Mouse (Mus musculus) heart, adult 2 months (tissue): ENCODE data around the gene Svbp. TPM values are rescaled to one million over a fixed set of nuclear protein-coding genes. Genes with fewer than 3 reads are reported as not detected.

Source experiments
- DNase-seq, 2 experiments: peaks; one replicate each; pipeline ENCODE4 v3.0.0; 2021
- H3K27ac ChIP-seq: fragments of 200-600 bp; 2 replicates; pipeline ENCODE4 v1.8.1; 2022
- H3K27me3 ChIP-seq: fragments of 200-500 bp; 2 replicates; pipeline ENCODE4 v1.6.1; 2012; ENCODE audit warnings: mild to moderate bottlenecking, low read length, inconsistent platforms, mixed read lengths; ENCODE audit not compliant: control insufficient read depth, insufficient read depth
- H3K36me3 ChIP-seq: fragments of 200-500 bp; 2 replicates; pipeline ENCODE4 v1.6.1; 2012; ENCODE audit warnings: low read length, inconsistent platforms; ENCODE audit not compliant: control insufficient read depth, insufficient read depth
- H3K4me1 ChIP-seq: fragments of 200-500 bp; 2 replicates; pipeline ENCODE4 v1.6.1; 2011; ENCODE audit warnings: low read length; ENCODE audit not compliant: control insufficient read depth, insufficient read depth
- H3K4me3 ChIP-seq: fragments of 200-600 bp; 2 replicates; pipeline ENCODE4 v1.8.1; 2022
- H3K79me2 ChIP-seq: fragments of 200-500 bp; replicated peaks from 2 replicates; pipeline ENCODE4 v1.6.1; 2012; ENCODE audit warnings: mild to moderate bottlenecking, inconsistent platforms, low read length, moderate library complexity, mixed read lengths; ENCODE audit not compliant: control insufficient read depth, insufficient read depth
- H3K9ac ChIP-seq: fragments of 200-500 bp; 2 replicates; pipeline ENCODE4 v1.6.1; 2012; ENCODE audit warnings: low read depth, mild to moderate bottlenecking, control low read depth, inconsistent platforms, low read length, mixed read lengths
- CTCF ChIP-seq: fragments of 200-600 bp; IDR thresholded peaks from 2 replicates; pipeline ENCODE4 v1.8.1; 2022; ENCODE audit warnings: antibody characterized with exemption, mild to moderate bottlenecking, moderate library complexity
- EP300 ChIP-seq: fragments of 200-500 bp; IDR thresholded peaks from 2 replicates; pipeline ENCODE4 v1.6.1; 2011; ENCODE audit warnings: low read depth, low read length, control low read depth; ENCODE audit not compliant: insufficient read depth
- POLR2A ChIP-seq: fragments of 200-500 bp; IDR thresholded peaks from 2 replicates; pipeline ENCODE4 v1.6.1; 2011; ENCODE audit warnings: mild to moderate bottlenecking, low read depth, low read length, control low read depth; ENCODE audit not compliant: insufficient read depth
- WGBS: fragments of 180-500 bp; shearing (Covaris S2); methylation state at CpG from one replicate; pipeline ENCODE4 v1.1.7; 2018; 5-methylcytosine and 5-hydroxymethylcytosine counted together
- intact Hi-C: fragments of 180-260 bp; cut with DNase I; formaldehyde crosslinking; loops from one replicate; pipeline ENCODE4 v1.15.1; 2025
- polyA plus RNA-seq: library from polyadenylated mRNA; depleted of rRNA; stranded (reverse); fragments of >200 nt; gene quantifications from 2 replicates; pipeline ENCODE4 v1.2.3, GENCODE M21; 2012
- total RNA-seq, 2 experiments: library from RNA; stranded (reverse); gene quantifications; 2 replicates each; pipeline ENCODE4 v1.2.3; 2021

Svbp gene
- total and polyA plus RNA-seq, 3 experiments, result 13.6 to 20.3 (median 17.5) TPM

GRCm38 (mm10) chr4:119234348-119234747 lies 39.2 kb downstream of the Svbp start:
- Histone ChIP-seq H3K36me3 (no peaks in the 10 kb centered on the region), H3K9ac (no peak overlapping the region), H3K27me3 (no peaks in the 10 kb centered on the region), H3K79me2 (peaks cover 1% of the 10 kb centered on the region; the same call in 1 of the 2 replicates), H3K4me3 (peak overlapping the region; percentile 98; the same call in 1 of the 2 replicates), H3K4me1 (peaks cover 1% of the 10 kb centered on the region; the same call in 1 of the 2 replicates), H3K27ac (no peak overlapping the region)
- intact Hi-C loops, result no loop called here
- TF ChIP-seq POLR2A (no peak), CTCF (no peak), EP300 (no peak)
- whole genome bisulfite sequencing, result 68% methylated on average over 3 of the region's 3 CpGs
- no peak for DNase-seq

- H3K4me1 ChIP-seq, result no peaks in the 10 kb centered on the region; the same call in 1 of the 2 replicates
- H3K9ac ChIP-seq, result no peak overlapping the region
- no peak overlapping the region for H3K4me3 ChIP-seq
- TF ChIP-seq EP300, result no peak
- no peak for TF ChIP-seq POLR2A
- TF ChIP-seq CTCF, result no peak
- intact Hi-C loops, result loop anchor here (2.0 kb wide), 1 partner anchor 100 kb away; no protein-coding TSS in a partner anchor
- 75% methylated on average over 3 of the region's 3 CpGs for WGBS
- H3K27ac ChIP-seq, result peak overlapping the region; percentile 28; the same call in 1 of the 2 replicates
- no peak for DNase-seq
- no peaks in the 10 kb centered on the region for H3K36me3 ChIP-seq
- H3K27me3 ChIP-seq, result no peaks in the 10 kb centered on the region
- no peaks in the 10 kb centered on the region for H3K79me2 ChIP-seq
These were observed 43.6 kb downstream of the Svbp start for GRCm38 (mm10) chr4:119238661-119239060.

GRCm38 (mm10) chr4:119239181-119239682 lies 44.1 kb downstream of the Svbp start:
- H3K4me3 ChIP-seq, result no peak overlapping the region
- WGBS, result 24% methylated on average over 12 of the region's 12 CpGs
- DNase-seq, result peak; percentile 40 to 48
- no peak overlapping the region; the same call in 1 of the 2 replicates for H3K27ac ChIP-seq
- no peaks in the 10 kb centered on the region; the same call in 1 of the 2 replicates for H3K4me1 ChIP-seq
- H3K36me3 ChIP-seq, result no peaks in the 10 kb centered on the region
- intact Hi-C loops, result loop anchor here (2.0 kb wide), 1 partner anchor 100 kb away; no protein-coding TSS in a partner anchor
- H3K79me2 ChIP-seq, result no peaks in the 10 kb centered on the region
- H3K27me3 ChIP-seq, result no peaks in the 10 kb centered on the region
- peak; percentile 96 for TF ChIP-seq CTCF
- no peak for TF ChIP-seq POLR2A
- peak overlapping the region; percentile 62 for H3K9ac ChIP-seq

- peak in 1 of 2 experiments; percentile 49 for DNase-seq
- TF ChIP-seq POLR2A, result no peak
- TF ChIP-seq CTCF, result peak; percentile 77
- Histone ChIP-seq H3K9ac (no peak overlapping the region), H3K36me3 (no peaks in the 10 kb centered on the region), H3K4me3 (no peak overlapping the region), H3K79me2 (no peaks in the 10 kb centered on the region), H3K27me3 (no peaks in the 10 kb centered on the region), H3K27ac (no peak overlapping the region), H3K4me1 (no peaks in the 10 kb centered on the region; the same call in 1 of the 2 replicates)
- intact Hi-C loops, result no loop called here
- WGBS, result 87% methylated on average over 14 of the region's 14 CpGs
These were observed 46.6 kb downstream of the Svbp start for GRCm38 (mm10) chr4:119241664-119242063.

GRCm38 (mm10) chr4:119242571-119242970 lies 47.5 kb downstream of the Svbp start:
- H3K4me1 ChIP-seq, result peaks cover 1% of the 10 kb centered on the region; the same call in 1 of the 2 replicates
- intact Hi-C loops, result no loop called here
- TF ChIP-seq CTCF (no peak), POLR2A (no peak), EP300 (no peak)
- no peak overlapping the region for H3K4me3 ChIP-seq
- no peaks in the 10 kb centered on the region for H3K36me3 ChIP-seq
- DNase-seq, result no peak
- H3K27ac ChIP-seq, result no peak overlapping the region
- WGBS, result 91% methylated on average over 12 of the region's 12 CpGs
- no peak overlapping the region for H3K9ac ChIP-seq
- no peaks in the 10 kb centered on the region for H3K27me3 ChIP-seq
- no peaks in the 10 kb centered on the region for H3K79me2 ChIP-seq

- no peak overlapping the region for H3K27ac ChIP-seq
- H3K27me3 ChIP-seq, result no peaks in the 10 kb centered on the region
- DNase-seq, result peak in 1 of 2 experiments; percentile 41
- H3K9ac ChIP-seq, result no peak overlapping the region
- TF ChIP-seq EP300, result no peak
- TF ChIP-seq POLR2A, result no peak
- no peak for TF ChIP-seq CTCF
- no peaks in the 10 kb centered on the region for H3K79me2 ChIP-seq
- H3K4me3 ChIP-seq, result no peak overlapping the region
- H3K4me1 ChIP-seq, result peaks cover 4% of the 10 kb centered on the region
- 78% methylated on average over 22 of the region's 22 CpGs for whole genome bisulfite sequencing
- intact Hi-C loops, result loop anchor here (5.0 kb wide), 5 partner anchors 78 to 423 kb away; partner anchors contain the start of genes Foxj3, Frg2f1, Ppcs and Ppih
- no peaks in the 10 kb centered on the region for H3K36me3 ChIP-seq
These were observed 49.5 kb downstream of the Svbp start for GRCm38 (mm10) chr4:119244468-119245240.
